Mouse (Mus musculus): ENCODE data around the gene Gm2042.
"Not testable (repeated sequence)": the region's sequence is repeated elsewhere in the genome, so short reads cannot be mapped to it uniquely, and the experiment has no call there.

Gene Gm2042

DNA sequence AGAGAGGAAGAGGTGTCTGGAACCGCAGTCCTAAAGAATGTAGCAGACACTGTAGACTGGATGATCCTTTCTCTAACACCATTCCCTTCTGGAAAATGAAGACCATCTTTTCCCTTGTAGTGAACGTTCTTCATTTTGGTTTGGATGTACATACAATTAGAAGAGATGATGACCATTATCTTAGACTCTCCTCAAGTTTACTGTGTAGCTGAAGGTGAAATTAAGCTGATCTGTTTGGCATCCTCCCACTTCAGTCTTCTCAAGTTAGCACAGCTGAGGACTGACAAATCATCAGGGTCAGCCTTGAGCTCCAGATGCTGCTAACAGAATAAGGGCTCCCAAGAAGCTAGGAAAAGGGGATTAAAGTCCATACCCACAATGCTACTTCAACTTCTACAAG lies at the start of gene Gm2042:
Gm2042 (plus strand) TSS at position 301 of the 400 bp plus-strand sequence.
- DNase-seq (ENCODE audit: low read depth): not testable (repeated sequence)

DNA sequence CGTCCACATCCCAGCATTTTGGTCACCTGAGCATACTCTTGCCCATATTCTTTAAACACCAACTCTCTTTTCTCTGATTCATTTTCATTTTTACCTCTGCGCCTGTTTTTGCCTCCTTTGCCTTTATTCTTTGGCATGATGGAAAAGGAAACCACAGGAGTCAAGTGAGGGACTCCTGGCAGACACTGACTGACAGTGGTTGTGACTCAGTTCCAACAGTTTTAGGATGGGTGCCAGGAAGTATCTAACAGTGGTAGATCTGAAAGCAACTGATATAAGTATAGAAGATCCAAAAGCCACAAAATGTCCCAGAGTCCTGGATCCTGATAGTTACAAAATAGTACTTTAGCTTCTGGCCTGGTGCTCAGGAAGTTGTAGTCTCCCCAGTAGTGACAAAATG lies 34.2 kb upstream of the Gm2042 start, which contains the start of gene Gm2035:
Gm2035 (minus strand) TSS at position 137 of the 400 bp plus-strand sequence.
- not testable (repeated sequence) for DNase-seq (ENCODE audit: low read depth)

DNA sequence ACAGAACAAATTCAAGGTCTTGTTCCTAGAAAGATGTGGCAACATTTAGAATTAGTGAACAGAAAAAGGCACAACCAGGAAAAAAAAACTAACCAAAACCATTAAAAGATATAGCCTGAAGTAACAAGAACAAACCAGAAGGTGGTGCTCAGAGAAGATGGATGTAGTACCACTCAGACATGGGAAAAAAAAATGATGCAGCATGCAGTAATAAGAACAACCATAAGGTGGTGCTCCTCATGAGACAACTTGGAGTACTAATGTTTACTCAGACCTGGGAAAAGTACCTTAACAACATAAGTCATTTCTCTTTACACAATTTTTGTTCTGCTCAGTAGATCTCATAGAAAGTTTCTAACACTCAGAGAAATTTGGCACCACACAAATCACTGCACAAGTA lies 30.1 kb downstream of the Gm2042 start:
- not testable (repeated sequence) for DNase-seq (ENCODE audit: low read depth)

DNA sequence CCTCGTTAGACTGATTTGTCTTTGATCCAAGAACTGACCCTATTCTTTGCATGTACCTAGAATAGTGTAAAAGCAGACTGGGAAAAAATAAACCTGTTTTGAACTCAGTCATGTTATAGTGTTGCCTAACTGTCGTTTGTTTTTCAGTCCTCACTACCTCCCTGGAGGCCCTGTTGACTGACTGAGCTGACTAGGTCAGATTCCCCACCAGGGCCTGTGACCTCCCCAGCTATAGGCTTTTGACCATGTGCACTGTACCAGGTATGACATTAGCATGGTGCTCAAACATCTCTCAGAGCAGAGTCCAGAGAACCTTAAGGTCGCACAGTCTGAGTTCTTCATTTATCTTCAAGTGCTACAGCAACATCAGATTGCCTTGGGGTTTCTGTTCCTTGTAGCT lies 50.2 kb downstream of the Gm2042 start:
- DNase-seq (ENCODE audit: low read depth): not testable (repeated sequence)
